Mouse (Mus musculus): ENCODE measurements around the gene Nme3.

DNA sequence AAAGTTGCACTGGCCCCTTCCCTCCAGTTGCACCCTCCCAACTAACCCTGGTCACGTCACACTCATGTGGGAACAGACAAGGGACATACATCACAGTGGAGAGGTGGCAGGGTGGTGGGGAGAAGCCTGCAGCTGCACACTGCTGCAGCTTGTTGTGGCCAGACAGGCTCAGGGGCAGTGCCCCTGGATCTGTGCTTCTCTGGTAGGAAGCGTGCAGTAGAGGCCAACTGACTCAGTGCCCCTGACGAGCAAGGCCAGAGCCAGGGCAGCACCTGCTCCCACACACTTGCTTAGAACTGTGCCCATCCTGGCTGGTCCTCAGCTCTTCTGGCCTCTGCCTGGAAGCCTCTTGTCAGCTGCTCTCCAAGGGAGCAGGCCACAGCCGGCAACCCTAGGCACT, 1.3 kb downstream of the Nme3 start:
- TF ChIP-seq CTCF (conservative IDR thresholded peaks at IDR 0.05; ENCODE audit: low read length) (no peak), POU5F1 (IDR thresholded peaks at IDR 0.05; ENCODE audit: borderline replicate concordance, low read length) (no peak), NANOG (IDR thresholded peaks at IDR 0.05; ENCODE audit: borderline replicate concordance, low read length) (no peak)
